Mouse (Mus musculus) hindlimb bud, embryonic 11.5 days (tissue): ENCODE data around the gene Cib1.

Experiments
- DNase-seq: peaks from one replicate; pipeline ENCODE4 v3.0.0-alpha.2; 2012; ENCODE audit warnings: low read depth, low spot score; ENCODE audit errors: extremely low spot score

Cib1 gene

GRCm38 (mm10) chr7:80232489-80233029, at the start of gene Cib1, which contains the start of gene Gdpgp1:
Gene Cib1, minus strand, starts transcription at chr7:80232813.
Gene Gdpgp1, plus strand, starts transcription at chr7:80232865.
- DNase-seq, result peak; percentile 93

GRCm38 (mm10) chr7:80281646-80282045, 49.0 kb upstream of the Cib1 start:
- DNase-seq, result no peak

GRCm38 (mm10) chr7:80280998-80281397, 48.4 kb upstream of the Cib1 start:
- DNase-seq, result no peak

GRCm38 (mm10) chr7:80280032-80280431, 47.4 kb upstream of the Cib1 start:
- DNase-seq, result no peak

GRCm38 (mm10) chr7:80276374-80276773, 43.8 kb upstream of the Cib1 start:
- DNase-seq, result no peak

DNA sequence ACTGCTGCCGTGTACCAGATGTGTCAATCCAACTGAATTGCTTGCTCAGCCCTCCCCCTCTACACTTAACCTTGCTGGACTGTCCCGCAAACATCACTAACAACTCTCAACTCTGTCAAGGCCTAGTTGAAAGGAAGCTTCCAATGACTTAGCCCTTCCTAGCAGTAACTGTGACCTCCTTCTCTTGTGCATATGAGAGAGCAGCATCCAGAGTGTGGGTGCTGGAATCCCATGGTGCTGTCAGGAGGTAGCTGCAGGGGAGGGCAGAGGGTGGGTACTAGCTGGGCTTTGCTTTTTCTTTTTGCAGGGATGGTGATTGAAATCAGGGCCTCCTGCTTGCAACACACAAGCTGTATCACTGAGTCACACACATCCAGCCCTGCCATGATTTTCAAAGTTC, 40.8 kb upstream of the Cib1 start:
- DNase-seq, result no peak

DNA sequence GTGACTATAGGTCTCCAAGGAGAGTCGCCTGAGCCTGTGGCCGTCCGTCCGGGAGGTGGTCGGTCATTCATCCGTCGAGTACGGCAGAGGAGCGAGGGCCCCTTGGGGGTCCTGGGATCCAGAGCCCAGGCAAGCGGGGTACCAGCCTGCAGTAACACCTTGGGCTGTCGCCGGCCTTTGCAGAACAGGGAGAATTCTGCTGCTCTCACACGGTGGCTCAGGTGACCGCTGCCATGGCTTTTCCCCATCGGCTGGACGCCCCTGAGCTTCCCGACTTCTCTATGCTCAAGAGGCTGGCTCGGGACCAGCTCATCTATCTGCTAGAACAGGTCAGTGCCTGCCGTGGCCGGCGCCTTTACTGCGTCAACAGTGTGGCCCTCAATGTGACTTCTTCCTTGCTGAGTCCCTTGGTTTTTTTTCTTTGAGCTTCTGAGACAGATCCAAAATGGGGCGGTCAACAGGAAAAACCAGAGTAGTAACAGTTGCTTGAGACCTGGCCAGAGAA, 37.2 kb upstream of the Cib1 start:
- no peak for DNase-seq

DNA sequence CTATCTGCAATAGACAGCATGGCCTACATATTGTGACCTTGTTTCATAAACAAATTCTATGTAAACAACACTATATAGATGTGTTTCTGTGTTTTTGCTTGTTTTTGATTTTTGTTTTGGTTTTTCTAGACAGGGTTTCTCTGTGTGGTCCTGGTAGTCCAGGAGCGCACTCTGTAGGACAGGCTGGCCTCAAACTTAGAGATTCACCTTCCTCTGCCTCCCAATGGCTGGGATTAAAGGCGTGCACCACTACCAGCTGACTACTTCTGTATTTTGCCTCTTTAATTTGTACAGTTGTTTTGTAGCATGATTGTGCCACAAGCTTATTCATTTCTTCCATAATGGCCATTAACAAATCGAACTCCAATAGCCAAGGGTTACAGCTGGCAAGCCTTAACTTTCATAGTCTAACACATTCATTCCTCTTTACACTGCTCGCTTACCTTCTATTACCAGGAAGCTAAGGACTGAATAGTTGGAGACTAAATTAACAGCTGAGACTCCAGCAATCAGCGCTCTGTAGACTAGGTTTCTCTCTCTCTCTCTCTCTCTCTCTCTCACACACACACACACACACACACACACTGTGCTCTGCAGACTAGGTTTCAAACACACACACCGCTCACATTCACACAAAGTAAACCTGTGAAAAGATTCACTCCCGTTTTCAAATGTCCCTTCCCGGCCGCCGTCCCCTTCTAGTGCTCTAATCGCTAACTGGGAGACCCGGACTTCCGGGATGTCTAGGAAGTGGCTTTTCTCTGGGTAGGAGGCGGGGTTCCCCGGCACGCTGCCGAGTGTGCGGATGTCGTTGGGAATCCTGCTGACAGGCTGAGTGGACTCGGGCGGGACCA, 36.5 kb upstream of the Cib1 start, which contains the start of gene Vps33b:
TSS of gene Vps33b (plus strand) at position 753 of the 854 bp plus-strand sequence.
- peak; percentile 70 for DNase-seq

- DNase-seq, result no peak
Observed at GRCm38 (mm10) chr7:80267764-80268163, 35.2 kb upstream of the Cib1 start.

- DNase-seq, result no peak
Observed at GRCm38 (mm10) chr7:80264606-80265005, 32.0 kb upstream of the Cib1 start.

DNA sequence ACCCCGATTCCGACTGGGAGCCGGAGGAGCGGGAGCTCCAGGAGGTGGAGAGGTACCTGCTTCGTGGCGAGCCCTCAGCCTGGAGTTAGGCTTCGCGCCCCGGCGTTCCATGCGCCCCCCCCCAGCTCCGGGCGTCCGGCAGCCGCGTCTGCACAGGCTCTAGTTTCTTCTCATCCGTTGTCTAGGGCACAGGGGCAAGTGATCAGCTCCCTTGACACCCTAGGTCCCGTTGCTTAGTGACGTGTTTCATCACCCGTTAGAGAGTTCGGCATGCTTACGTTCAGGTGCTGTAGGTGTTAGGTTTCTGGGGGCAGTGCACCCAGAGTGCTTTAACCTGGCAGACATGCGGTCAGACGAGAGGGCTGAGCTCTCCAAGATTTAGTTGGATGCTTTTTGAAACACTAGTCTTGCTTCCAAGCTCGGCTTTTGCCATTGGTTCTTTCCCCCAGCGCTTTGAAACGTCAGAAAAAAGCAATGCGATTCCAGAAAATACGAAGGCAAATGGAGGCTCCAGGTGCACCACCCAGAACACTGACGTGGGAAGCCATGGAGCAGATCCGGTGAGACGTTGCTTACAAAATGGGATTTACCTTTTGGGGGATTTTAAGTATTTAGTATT, 28.9 kb upstream of the Cib1 start:
- DNase-seq, result no peak

DNA sequence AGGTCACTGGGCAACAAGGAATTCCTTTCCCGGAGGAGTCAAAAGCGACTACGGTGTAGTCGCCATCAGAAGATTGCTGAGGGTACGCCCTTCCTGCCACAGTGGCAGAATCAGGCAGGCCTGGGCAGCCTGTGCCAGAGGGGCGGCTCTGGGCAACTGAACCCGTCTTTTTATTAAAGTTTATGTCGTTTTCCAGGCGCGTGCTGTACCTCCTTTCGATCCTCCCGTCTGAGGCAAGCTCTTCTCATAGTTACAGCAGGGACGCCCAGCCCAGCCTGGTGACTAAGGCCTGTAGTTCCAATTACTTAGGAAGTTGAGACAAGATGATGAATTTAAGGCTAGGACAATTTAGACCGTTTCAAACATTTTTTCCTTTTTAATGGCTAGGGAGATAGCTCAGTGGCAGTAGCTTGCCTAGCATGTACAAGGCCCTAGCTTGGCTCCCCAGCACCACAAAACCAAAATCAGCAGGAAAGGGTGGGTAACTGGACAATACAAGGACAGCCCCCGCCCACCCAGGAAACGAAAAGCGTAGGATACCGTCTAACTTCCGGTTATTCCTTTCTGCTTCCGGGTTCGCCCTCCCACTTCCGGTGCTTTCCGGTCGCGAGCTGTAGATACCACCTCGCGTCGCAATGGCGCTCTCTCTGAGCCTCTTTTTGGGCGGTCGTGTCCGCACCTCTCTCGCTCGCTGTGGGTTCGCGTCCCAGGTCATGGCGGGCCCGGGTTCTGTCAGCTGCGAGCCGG, 28.2 kb upstream of the Cib1 start, which contains the start of gene Ngrn:
TSS of gene Ngrn (plus strand) at position 591 of the 747 bp plus-strand sequence.
- DNase-seq, result no peak

GRCm38 (mm10) chr7:80257706-80258105, 25.1 kb upstream of the Cib1 start:
- DNase-seq, result no peak

- no peak for DNase-seq
Observed at GRCm38 (mm10) chr7:80255981-80256380, 23.4 kb upstream of the Cib1 start.

GRCm38 (mm10) chr7:80252886-80253285, 20.3 kb upstream of the Cib1 start:
- no peak for DNase-seq

- DNase-seq, result no peak
Observed at GRCm38 (mm10) chr7:80252437-80252836, 19.8 kb upstream of the Cib1 start.

- DNase-seq, result no peak
Observed at GRCm38 (mm10) chr7:80246859-80247258, 14.2 kb upstream of the Cib1 start.

DNA sequence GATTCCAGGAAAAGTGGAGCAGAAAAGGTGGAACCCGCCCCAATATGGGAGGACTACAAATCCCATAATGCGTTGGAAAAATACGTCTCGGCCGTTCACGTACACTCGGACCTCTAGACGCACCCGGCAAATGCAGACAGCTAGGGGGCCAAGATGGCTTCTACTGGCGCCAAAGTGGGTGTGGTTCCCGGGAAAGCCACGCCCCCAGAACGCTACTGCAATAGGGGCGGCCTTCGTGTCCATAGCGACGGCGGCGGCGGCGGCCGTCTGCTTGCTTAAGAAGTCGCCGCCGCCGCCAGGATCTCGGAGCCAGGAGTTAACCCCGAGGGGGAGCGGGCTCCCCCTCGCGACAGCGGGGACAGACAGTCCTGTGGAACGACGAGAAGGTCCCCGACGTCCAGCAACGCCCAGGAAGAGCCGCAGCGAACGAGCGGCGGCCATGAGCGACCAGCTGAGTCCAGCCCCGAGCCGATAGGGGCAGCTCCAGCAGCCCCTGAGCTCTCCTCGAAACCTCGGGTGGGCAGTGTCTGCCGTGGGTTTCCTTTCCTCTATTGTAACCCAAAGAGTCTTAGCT, 13.6 kb upstream of the Cib1 start, which contains the start of gene Ttll13:
TSS of gene Ttll13 (plus strand) at position 229 of the 574 bp plus-strand sequence.
- DNase-seq, result peak; percentile 85

DNA sequence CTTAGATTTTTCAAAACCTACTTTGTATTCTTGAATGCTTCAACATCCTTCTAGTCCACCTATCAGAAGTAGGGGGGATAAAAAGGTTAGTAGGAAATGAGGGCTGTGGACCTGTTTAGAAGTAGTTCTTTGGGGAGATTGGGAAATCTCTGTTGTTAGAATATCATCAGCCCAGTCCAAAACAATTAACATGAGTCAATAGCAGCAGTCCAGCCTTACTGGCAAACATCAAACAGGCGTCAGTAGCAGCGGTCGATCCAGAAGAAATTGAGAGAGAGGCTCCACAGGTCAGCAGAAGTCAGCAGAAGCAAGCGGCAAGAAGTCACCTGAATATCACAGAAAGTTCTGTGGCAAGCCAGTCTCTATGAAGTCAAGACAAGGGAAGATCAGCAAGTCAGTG, 12.2 kb upstream of the Cib1 start:
- no peak for DNase-seq

DNA sequence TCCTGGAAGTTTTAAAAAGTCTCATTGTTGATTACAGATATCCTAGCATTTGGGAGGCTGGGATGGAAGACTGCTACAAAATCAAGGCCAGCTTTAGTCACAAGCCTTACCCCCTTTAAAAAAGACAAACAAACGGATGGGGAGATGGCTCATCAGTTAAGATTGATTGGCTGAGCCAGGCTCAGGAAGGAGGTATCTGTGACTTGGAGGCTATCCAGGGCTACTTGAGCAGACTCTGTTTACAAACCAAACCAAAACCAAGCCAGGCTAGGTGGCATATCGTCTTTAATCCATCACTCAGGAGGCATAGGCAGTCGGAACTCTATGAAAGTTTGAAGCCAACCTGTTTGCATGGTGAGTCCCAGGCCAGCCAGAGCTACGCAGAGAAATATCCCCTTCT, 9.0 kb upstream of the Cib1 start:
- DNase-seq, result no peak

GRCm38 (mm10) chr7:80238542-80238941, 5.9 kb upstream of the Cib1 start:
- no peak for DNase-seq
